Mouse (Mus musculus) megakaryocyte progenitor cell, adult 5-6 weeks (primary cell): ENCODE data around the gene Abhd2. TPM values are rescaled to one million over a fixed set of nuclear protein-coding genes. Genes with fewer than 3 reads are reported as not detected.

ENCODE experiments used
- ATAC-seq: replicated peaks from 2 replicates; pipeline ENCODE4 v1.8.0; 2016; ENCODE audit warnings: mild to moderate bottlenecking, moderate TSS enrichment, inconsistent platforms; ENCODE audit not compliant: poor library complexity
- total RNA-seq, 2 experiments: library from RNA; stranded (forward) in 1 of 2; stranded (reverse) in 1 of 2; fragments of 157-497, 149-512 nt in 1 of 2; fragments of 200-1000 nt in 1 of 2; gene quantifications; 2 replicates each; pipeline versions ENCODE4 v1.2.3 to v1.2.4; 2015 to 2017

Abhd2 gene
- 58.0 and 60.4 TPM in 2 replicates for total RNA-seq (2015)
- total RNA-seq (2017), result 28.3 and 30.2 TPM in 2 replicates

GRCm38 (mm10) chr7:79272789-79273718, at the start of gene Abhd2:
Abhd2 (plus strand) TSS chr7:79273199.
- peak; percentile 82 for ATAC-seq

- peak; percentile 54 for ATAC-seq
These were observed 47.5 kb upstream of the Abhd2 start for GRCm38 (mm10) chr7:79225477-79225876.

GRCm38 (mm10) chr7:79226172-79226571, 46.8 kb upstream of the Abhd2 start:
- no peak for ATAC-seq

- no peak for ATAC-seq
These were observed 46.0 kb upstream of the Abhd2 start for GRCm38 (mm10) chr7:79226834-79227486.

GRCm38 (mm10) chr7:79228471-79228870, 44.5 kb upstream of the Abhd2 start:
- peak; percentile 59 for ATAC-seq

- ATAC-seq, result peak; percentile 69
These were observed 41.4 kb upstream of the Abhd2 start for GRCm38 (mm10) chr7:79231577-79231976.

GRCm38 (mm10) chr7:79232048-79232447, 41.0 kb upstream of the Abhd2 start:
- ATAC-seq, result peak; percentile 68

GRCm38 (mm10) chr7:79238741-79239140, 34.3 kb upstream of the Abhd2 start:
- peak; percentile 26; the same call in 1 of the 2 replicates for ATAC-seq

GRCm38 (mm10) chr7:79241931-79242625, 30.9 kb upstream of the Abhd2 start:
- ATAC-seq, result no peak

GRCm38 (mm10) chr7:79243236-79243635, 29.8 kb upstream of the Abhd2 start:
- ATAC-seq, result no peak

- peak; percentile 89 for ATAC-seq
These were observed 26.8 kb upstream of the Abhd2 start for GRCm38 (mm10) chr7:79246039-79246670.

GRCm38 (mm10) chr7:79247408-79247807, 25.6 kb upstream of the Abhd2 start:
- ATAC-seq, result no peak

GRCm38 (mm10) chr7:79247881-79248389, 25.1 kb upstream of the Abhd2 start:
- ATAC-seq, result peak; percentile 69

GRCm38 (mm10) chr7:79249581-79249980, 23.4 kb upstream of the Abhd2 start:
- no peak for ATAC-seq

- ATAC-seq, result peak; percentile 58
These were observed 18.6 kb upstream of the Abhd2 start for GRCm38 (mm10) chr7:79254248-79254888.

GRCm38 (mm10) chr7:79255350-79255749, 17.6 kb upstream of the Abhd2 start:
- ATAC-seq, result no peak

- ATAC-seq, result no peak; the same call in 1 of the 2 replicates
These were observed 17.2 kb upstream of the Abhd2 start for GRCm38 (mm10) chr7:79255752-79256151.

- ATAC-seq, result no peak
These were observed 16.3 kb upstream of the Abhd2 start for GRCm38 (mm10) chr7:79256716-79257115.

- ATAC-seq, result no peak
These were observed 13.9 kb upstream of the Abhd2 start for GRCm38 (mm10) chr7:79258981-79259542.

GRCm38 (mm10) chr7:79262478-79262877, 10.5 kb upstream of the Abhd2 start:
- ATAC-seq, result peak; percentile 86
